Comparison of ENCODE assay signal across 9 mouse cellular contexts in genomic region chr14:60738434-60738938, GRCm38 (mm10). TPM values are rescaled to one million over a fixed set of nuclear protein-coding genes. Genes with fewer than 3 reads are reported as not detected.
DNase-seq lines count a peak whose midpoint lies in the region; ATAC-seq and TF ChIP-seq lines count a peak whose summit lies in the region.
"Had no signal": no experiment of that assay in that cellular context is flagged by ENCODE, and none has a peak within 500 bp of the region (broad histone marks: within the 10 kb centered on the region; RNA-seq: fewer than 3 reads in every experiment).

No protein-coding gene starts in this region.

- H3K79me2 ChIP-seq in macrophage (ENCODE audit: inconsistent target): peaks cover 6% of the 10 kb centered on the region; the same call in 1 of the 2 replicates

- no peaks in the 10 kb centered on the region for H3K36me3 ChIP-seq in hindbrain, embryonic 16.5 days (ENCODE audit: control insufficient read depth, insufficient read depth, low read length)
- no peaks in the 10 kb centered on the region for H3K36me3 ChIP-seq in macrophage (ENCODE audit: inconsistent target)

- TF ChIP-seq CTCF in gastrocnemius, adult 2 months (IDR thresholded peaks at IDR 0.05): no peak

- no peaks in the 10 kb centered on the region for H3K9me3 ChIP-seq in hindbrain, embryonic 16.5 days (ENCODE audit: control insufficient read depth, low read length)

- H3K4me3 ChIP-seq in gastrocnemius, adult 2 months: peak overlapping the region; percentile 2; the same call in 1 of the 2 replicates
- no peak overlapping the region for H3K4me3 ChIP-seq in hindbrain, embryonic 16.5 days (ENCODE audit: low read length)
- no peak overlapping the region; the same call in 1 of the 2 replicates for H3K4me3 ChIP-seq in macrophage (ENCODE audit: inconsistent target)

- no peak for ATAC-seq in hindbrain, embryonic 16.5 days

- no peak for DNase-seq in gastrocnemius, adult 2 months
- DNase-seq in gastrocnemius, adult 8-10 months (ENCODE audit: low spot score in 2 of 2): no peak
- peak; percentile 35 for DNase-seq in MEL-GATA-1-ER (ENCODE audit: extremely low read depth, low read depth)
- DNase-seq in cerebellum, postnatal 14 days: no peak
- no peak for DNase-seq in ovary, adult 18-20 months (ENCODE audit: low spot score)
- no peak for DNase-seq in adrenal gland, postnatal 4 days (ENCODE audit: low spot score in 2 of 2)

- no peak overlapping the region for H3K9ac ChIP-seq in hindbrain, embryonic 16.5 days (ENCODE audit: low read depth, low read length)

- H3K27ac ChIP-seq in gastrocnemius, adult 2 months: peak overlapping the region; percentile 56
- H3K27ac ChIP-seq in hindbrain, embryonic 16.5 days (ENCODE audit: low read depth, low read length): peak overlapping the region; percentile 46
- peak overlapping the region; percentile 80 for H3K27ac ChIP-seq in macrophage

- 62% methylated on average over 10 of the region's 10 CpGs for WGBS in hindbrain, embryonic 16.5 days
- 6% methylated on average over 10 of the region's 10 CpGs for WGBS in macrophage (ENCODE audit: missing documents)

- no peaks in the 10 kb centered on the region for H3K27me3 ChIP-seq in hindbrain, embryonic 16.5 days (replicated peaks; ENCODE audit: control insufficient read depth, insufficient read depth, low read length)

- H3K4me1 ChIP-seq in hindbrain, embryonic 16.5 days (ENCODE audit: control insufficient read depth, insufficient read depth, low read depth, low read length): peaks cover 33% of the 10 kb centered on the region

- no peak overlapping the region for H3K4me2 ChIP-seq in hindbrain, embryonic 16.5 days (ENCODE audit: low read length)

- intact Hi-C loops in gastrocnemius, adult 2 months (cut with DNase I): no loop called here

RNA-seq across cellular contexts. Expression of gene C1qtnf9, which starts 29.4 kb away (rescaled TPM):
- total RNA-seq in gastrocnemius, adult 2 months (2021): 10 to 100 TPM; 18.0 to 20.4 TPM
- 10 to 100 TPM; 11.8 to 23.1 (median 15.8) TPM for total RNA-seq in gastrocnemius, adult 8-10 months (2022)
- polyA plus RNA-seq in hindbrain, embryonic 16.5 days (2015; fragmentation: Nextera tagmentation; extraction: Ambion mirVana): 0.13 and 0.19 TPM in 2 replicates
- total RNA-seq in macrophage (2018; cell fraction: chromatin; rRNA removed): not detected
- total RNA-seq in macrophage (2018; cell fraction: cytosol; rRNA removed): not detected
- not detected for total RNA-seq in macrophage (2018; cell fraction: nucleus; rRNA removed)
- polyA plus RNA-seq in macrophage (2018): not detected in 3 replicates
- total RNA-seq in adrenal gland, postnatal 4 days (2021): 1 to 10 TPM; 4.1 to 4.2 TPM
- polyA plus RNA-seq: C2C12 had no signal

RNA-seq across cellular contexts. Expression of gene Mipep, which starts 45.9 kb away (rescaled TPM):
- 10 to 100 TPM; 32.7 to 38.3 TPM for total RNA-seq in gastrocnemius, adult 2 months (2021)
- 10 to 100 TPM; 35.0 to 37.7 (median 36.3) TPM for total RNA-seq in gastrocnemius, adult 8-10 months (2022)
- 20.0 and 20.8 TPM in 2 replicates for polyA plus RNA-seq in hindbrain, embryonic 16.5 days (2015; fragmentation: Nextera tagmentation; extraction: Ambion mirVana)
- total RNA-seq in macrophage (2018; cell fraction: chromatin; rRNA removed): 10 to 100 TPM in 13 of 26 experiments, 1 to 10 TPM in 13; 1.8 to 15.3 (median 10.0) TPM
- 1 to 10 TPM; 4.5 to 7.1 (median 5.7) TPM for total RNA-seq in macrophage (2018; cell fraction: cytosol; rRNA removed)
- 10 to 100 TPM in 4 of 26 experiments, 1 to 10 TPM in 22; 2.0 to 12.6 (median 7.1) TPM for total RNA-seq in macrophage (2018; cell fraction: nucleus; rRNA removed)
- polyA plus RNA-seq in macrophage (2018): 4.1 to 8.9 TPM (median 5.8 TPM) in 3 replicates
- total RNA-seq in adrenal gland, postnatal 4 days (2021): 10 to 100 TPM; 28.7 to 29.1 TPM
